Mouse (Mus musculus) liver, embryonic 14.5 days (tissue): ENCODE results near the gene Tmem236. TPM values are rescaled to one million over a fixed set of nuclear protein-coding genes. Genes with fewer than 3 reads are reported as not detected.

Experiments used
- ATAC-seq: fragments of 200-750 bp; cut with Nextera tagmentation; 2 replicates; pipeline ENCODE4 v1.8.0; 2017; ENCODE audit warnings: moderate number of reproducible peaks, mild to moderate bottlenecking, moderate library complexity; ENCODE audit not compliant: insufficient read depth
- DNase-seq, 3 experiments: peaks; one replicate each; pipeline ENCODE4 v3.0.0-alpha.2; 2012 to 2013; ENCODE audit warnings: low read depth in 3 of 3, low spot score in 3 of 3
- H3K27ac ChIP-seq: fragments of 300-500 bp; sonication (generic); 2 replicates; pipeline ENCODE4 v1.5.1; 2014; ENCODE audit warnings: moderate library complexity, mild to moderate bottlenecking, control low read depth, inconsistent platforms
- H3K27me3 ChIP-seq: fragments of 300-500 bp; sonication (generic); 2 replicates; pipeline ENCODE4 v1.6.1; 2014; ENCODE audit warnings: mild to moderate bottlenecking, low read length, moderate library complexity; ENCODE audit not compliant: control insufficient read depth, insufficient read depth
- H3K36me3 ChIP-seq: fragments of 300-500 bp; sonication (generic); replicated peaks from 2 replicates; pipeline ENCODE4 v1.6.1; 2014; ENCODE audit warnings: low read depth; ENCODE audit not compliant: control insufficient read depth, insufficient read depth
- H3K4me1 ChIP-seq, 2 experiments: fragments of 200-500 bp in 1 of 2; fragments of 300-500 bp in 1 of 2; sonication (generic) in 1 of 2; replicated peaks; 2 replicates each; pipeline ENCODE4 v1.6.1; 2012 to 2014; ENCODE audit warnings: antibody characterized with exemption in 1 of 2, inconsistent platforms in 1 of 2, low read length in 1 of 2; ENCODE audit not compliant: control insufficient read depth in 2 of 2, insufficient read depth in 2 of 2
- H3K4me2 ChIP-seq: fragments of 300-500 bp; sonication (generic); 2 replicates; pipeline ENCODE4 v1.6.1; 2014; ENCODE audit warnings: low read depth, mild to moderate bottlenecking, control low read depth, moderate library complexity
- H3K4me3 ChIP-seq, 2 experiments: fragments of 200-500 bp in 1 of 2; fragments of 300-500 bp in 1 of 2; sonication (generic) in 1 of 2; 2 replicates each; pipeline ENCODE4 v1.5.1; 2012 to 2014; ENCODE audit warnings: low read depth in 2 of 2, low read length in 2 of 2, mild to moderate bottlenecking in 2 of 2, control low read depth in 1 of 2, inconsistent platforms in 1 of 2, moderate library complexity in 1 of 2; ENCODE audit not compliant: insufficient read depth in 1 of 2
- H3K9ac ChIP-seq: fragments of 300-500 bp; sonication (generic); replicated peaks from 2 replicates; pipeline ENCODE4 v1.6.1; 2014; ENCODE audit warnings: mild to moderate bottlenecking, control low read depth, moderate library complexity
- H3K9me3 ChIP-seq: fragments of 300-500 bp; sonication (generic); 2 replicates; pipeline ENCODE4 v1.6.1; 2016; ENCODE audit warnings: low read length, mixed read lengths; ENCODE audit not compliant: control insufficient read depth
- CTCF ChIP-seq: IDR thresholded peaks from 2 replicates; pipeline ENCODE4 v1.5.1; 2016; ENCODE audit warnings: antibody characterized with exemption, low read depth, control low read depth
- EP300 ChIP-seq: IDR thresholded peaks from 2 replicates; pipeline ENCODE4 v1.6.1; 2016; ENCODE audit warnings: antibody characterized with exemption, low read depth
- WGBS: fragments of 180-500 bp; shearing (Covaris S2); extraction: QIAGEN DNeasy Blood & Tissue Kit; methylation state at CpG from one replicate; pipeline ENCODE4 v1.1.7; 2014; ENCODE audit not compliant: insufficient replicate concordance; 5-methylcytosine and 5-hydroxymethylcytosine counted together
- polyA plus RNA-seq, 2 experiments: library from polyadenylated mRNA; depleted of rRNA in 1 of 2; stranded (reverse) in 1 of 2; unstranded in 1 of 2; fragments of >200 nt; fragmentation: Nextera tagmentation in 1 of 2; extraction: Ambion mirVana in 1 of 2; gene quantifications; 2 replicates each; pipeline versions ENCODE4 v1.2.1 to v1.2.3; 2012 to 2014

The Tmem236 gene
- polyA plus RNA-seq, 2 experiments, result 0.06 to 0.09 TPM

- Histone ChIP-seq H3K36me3 (peaks cover 2% of the 10 kb centered on the region), H3K9ac (no peak overlapping the region), H3K4me1 (no peaks in the 10 kb centered on the region), H3K27ac (no peak overlapping the region), H3K4me2 (no peak overlapping the region), H3K9me3 (no peaks in the 10 kb centered on the region), H3K27me3 (no peaks in the 10 kb centered on the region), H3K4me3 (no peak overlapping the region)
- WGBS, result 74% methylated on average over 2 of the region's 2 CpGs
- ATAC-seq (no peak), DNase-seq (no peak)
- TF ChIP-seq EP300, result no peak
- no peak for TF ChIP-seq CTCF
Measured at GRCm38 (mm10) chr2:14150829-14151228, 23.5 kb upstream of the Tmem236 start.

DNA sequence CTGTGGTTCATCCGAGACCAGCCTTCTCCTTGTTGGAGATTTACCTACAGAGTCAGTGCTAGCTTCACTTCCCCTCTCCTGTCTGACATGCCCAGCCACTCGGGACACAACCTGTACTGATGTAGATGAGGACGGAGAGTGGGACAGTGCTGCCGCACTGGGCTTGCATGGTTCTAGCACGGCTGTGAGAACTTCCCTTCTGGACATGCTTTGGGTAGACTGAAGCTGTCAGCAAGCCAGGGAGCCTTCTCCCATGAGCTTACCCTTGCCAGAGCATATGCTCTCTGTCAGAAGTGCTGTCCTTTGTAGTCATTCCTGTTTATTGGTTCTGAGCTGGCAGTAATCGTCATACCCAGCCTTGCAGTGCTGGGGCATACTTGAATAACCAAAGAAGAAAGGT lies 22.5 kb upstream of the Tmem236 start:
- 83% methylated on average over 6 of the region's 6 CpGs for WGBS
- H3K9ac ChIP-seq, result no peak overlapping the region
- H3K9me3 ChIP-seq, result no peaks in the 10 kb centered on the region
- no peak overlapping the region for H3K27ac ChIP-seq
- DNase-seq (no peak), ATAC-seq (no peak)
- no peaks in the 10 kb centered on the region for H3K27me3 ChIP-seq
- no peaks in the 10 kb centered on the region for H3K4me1 ChIP-seq
- no peaks in the 10 kb centered on the region; the same call in 1 of the 2 replicates for H3K36me3 ChIP-seq
- no peak overlapping the region for H3K4me2 ChIP-seq
- no peak for TF ChIP-seq CTCF
- no peak for TF ChIP-seq EP300
- H3K4me3 ChIP-seq, result no peak overlapping the region

DNA sequence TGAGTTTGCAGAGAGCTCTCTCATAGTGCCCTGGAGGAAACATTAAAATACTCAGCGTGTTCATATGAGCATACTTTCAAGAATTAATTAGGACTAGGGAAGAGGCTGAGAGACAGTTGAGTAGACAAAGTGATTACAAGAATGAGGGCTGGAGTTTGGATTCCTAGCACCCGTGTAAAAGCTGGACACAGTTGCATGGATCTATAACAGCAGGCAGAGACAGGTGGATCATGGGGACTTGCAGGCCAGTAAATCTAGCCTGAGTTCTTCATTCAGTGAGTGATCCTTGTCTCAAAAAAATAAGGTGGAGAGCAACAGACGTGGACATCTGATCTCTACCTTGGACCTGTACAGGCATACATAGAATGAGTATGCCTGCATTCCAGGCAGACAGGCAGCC lies 15.3 kb upstream of the Tmem236 start:
- TF ChIP-seq EP300, result no peak
- TF ChIP-seq CTCF, result no peak
- Histone ChIP-seq H3K4me1 (no peaks in the 10 kb centered on the region), H3K4me2 (no peak overlapping the region), H3K36me3 (no peaks in the 10 kb centered on the region), H3K9ac (no peak overlapping the region), H3K27me3 (no peaks in the 10 kb centered on the region), H3K9me3 (no peaks in the 10 kb centered on the region), H3K4me3 (no peak overlapping the region), H3K27ac (no peak overlapping the region)
- DNase-seq (no peak), ATAC-seq (no peak)
- 68% methylated on average over 3 of the region's 3 CpGs for WGBS

GRCm38 (mm10) chr2:14159756-14160155 lies 14.6 kb upstream of the Tmem236 start:
- Histone ChIP-seq H3K4me1 (peaks cover 0 to under 1% of the 10 kb centered on the region in 2 experiments; a peak in 2 of 4 replicates), H3K36me3 (no peaks in the 10 kb centered on the region), H3K9me3 (no peaks in the 10 kb centered on the region), H3K4me2 (no peak overlapping the region), H3K4me3 (no peak overlapping the region), H3K9ac (no peak overlapping the region), H3K27me3 (no peaks in the 10 kb centered on the region), H3K27ac (no peak overlapping the region)
- WGBS, result 66% methylated on average over 2 of the region's 2 CpGs
- no peak for TF ChIP-seq CTCF
- TF ChIP-seq EP300, result no peak
- no peak for DNase-seq
- ATAC-seq, result no peak

- Histone ChIP-seq H3K4me1 (peaks cover 0 to 5% of the 10 kb centered on the region in 2 experiments; a peak in 2 of 4 replicates), H3K9me3 (no peaks in the 10 kb centered on the region), H3K27ac (no peak overlapping the region), H3K4me3 (no peak overlapping the region), H3K4me2 (no peak overlapping the region), H3K27me3 (no peaks in the 10 kb centered on the region; the same call in 1 of the 2 replicates), H3K36me3 (no peaks in the 10 kb centered on the region), H3K9ac (no peak overlapping the region)
- TF ChIP-seq CTCF (no peak), EP300 (no peak)
- WGBS, result 20% methylated on average over 5 of the region's 5 CpGs
- ATAC-seq, result 0 out of 2 replicates have a peak, but pooled peaks have one; percentile 21
- no peak for DNase-seq
Measured at GRCm38 (mm10) chr2:14164459-14165030, 9.8 kb upstream of the Tmem236 start.
